In the genomic region with DNA sequence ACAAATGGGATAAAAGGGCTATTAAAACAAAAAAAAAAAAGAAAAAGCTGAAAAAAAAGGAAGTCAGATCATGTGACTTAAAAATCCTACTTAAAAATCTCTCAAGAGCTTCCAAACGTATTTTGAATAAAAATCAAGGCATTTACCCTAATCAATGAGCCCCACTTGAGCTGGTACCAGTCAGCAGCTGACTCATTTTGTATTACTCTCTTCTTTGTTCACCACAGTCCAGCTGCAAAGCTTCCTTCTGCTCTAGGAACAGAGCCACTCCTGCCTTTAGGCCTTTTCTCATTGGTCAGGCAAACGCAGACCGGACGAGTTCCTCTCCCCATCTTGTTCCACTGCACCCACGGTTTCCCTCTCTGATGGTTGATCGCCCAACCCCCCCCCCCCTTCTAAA, we compare ENCODE assay signal across 18 mouse cellular contexts. TPM values are rescaled to one million over a fixed set of nuclear protein-coding genes. Genes with fewer than 3 reads are reported as not detected.
DNase-seq lines count a peak whose midpoint lies in the region; ATAC-seq lines count a peak whose summit lies in the region.
"Had no signal": no experiment of that assay in that cellular context is flagged by ENCODE, and none has a peak within 500 bp of the region (broad histone marks: within the 10 kb centered on the region; RNA-seq: fewer than 3 reads in every experiment).

No protein-coding gene starts in this region.

- peak; percentile 42 for DNase-seq in forebrain, embryonic 14.5 days (ENCODE audit: low spot score)
- peak; percentile 31 for DNase-seq in layer of hippocampus, adult 9-11 months
- DNase-seq in layer of hippocampus, postnatal 36 days, result no peak
- peak; percentile 69 for DNase-seq in brain, adult 2 months (ENCODE audit: low read depth, low spot score)
- DNase-seq in gastrocnemius, postnatal 14 days, result no peak
- DNase-seq: adrenal gland, postnatal 10 days; B cell, adult 2 months; cerebellum, adult 2 months; cerebellum, postnatal 10 days; heart, adult 2 months; kidney, adult 18-20 months had no signal

- H3K4me3 ChIP-seq in forebrain, embryonic 14.5 days (ENCODE audit: low read depth, low read length), result no peak overlapping the region
- H3K4me3 ChIP-seq in forebrain, embryonic 15.5 days, result no peak overlapping the region
- H3K4me3 ChIP-seq: embryonic facial prominence, embryonic 10.5 days; heart, adult 2 months; hindbrain, embryonic 10.5 days; intestine, embryonic 15.5 days had no signal

- no peak overlapping the region for H3K27ac ChIP-seq in forebrain, embryonic 14.5 days (ENCODE audit: low read depth, low read length)
- no peak overlapping the region for H3K27ac ChIP-seq in forebrain, embryonic 15.5 days (replicated peaks)
- H3K27ac ChIP-seq: embryonic facial prominence, embryonic 10.5 days; heart, adult 2 months; hindbrain, embryonic 10.5 days; hindbrain, embryonic 14.5 days; intestine, embryonic 15.5 days had no signal

- no peaks in the 10 kb centered on the region for H3K9me3 ChIP-seq in forebrain, embryonic 14.5 days (replicated peaks; ENCODE audit: control insufficient read depth, low read length)
- no peaks in the 10 kb centered on the region for H3K9me3 ChIP-seq in forebrain, embryonic 15.5 days
- H3K9me3 ChIP-seq: embryonic facial prominence, embryonic 10.5 days; hindbrain, embryonic 10.5 days; intestine, embryonic 15.5 days had no signal

- H3K36me3 ChIP-seq in forebrain, embryonic 14.5 days (ENCODE audit: control insufficient read depth, insufficient read depth, low read length), result no peaks in the 10 kb centered on the region
- no peaks in the 10 kb centered on the region for H3K36me3 ChIP-seq in forebrain, embryonic 15.5 days
- H3K36me3 ChIP-seq: embryonic facial prominence, embryonic 10.5 days; hindbrain, embryonic 10.5 days; intestine, embryonic 15.5 days had no signal

- no peaks in the 10 kb centered on the region for H3K4me1 ChIP-seq in forebrain, embryonic 14.5 days (ENCODE audit: control insufficient read depth, insufficient read depth, low read length)
- H3K4me1 ChIP-seq in forebrain, embryonic 15.5 days, result peaks cover 6% of the 10 kb centered on the region; the same call in 1 of the 2 replicates
- H3K4me1 ChIP-seq: intestine, embryonic 15.5 days had no signal

- no peak for ATAC-seq in forebrain, embryonic 14.5 days
- ATAC-seq in forebrain, embryonic 15.5 days (replicated peaks), result no peak
- ATAC-seq: CD4-positive, CD25-positive, alpha-beta regulatory T cell, adult 4 months; intestine, embryonic 15.5 days had no signal

- H3K4me2 ChIP-seq in forebrain, embryonic 14.5 days (ENCODE audit: low read length), result no peak overlapping the region
- no peak overlapping the region for H3K4me2 ChIP-seq in forebrain, embryonic 15.5 days (replicated peaks)
- H3K4me2 ChIP-seq: heart, embryonic 11.5 days; hindbrain, embryonic 14.5 days; intestine, embryonic 15.5 days had no signal

- 71% methylated on average over 6 of the region's 6 CpGs for WGBS in forebrain, embryonic 14.5 days
- WGBS in forebrain, embryonic 15.5 days, result 63% methylated on average over 6 of the region's 6 CpGs

- H3K9ac ChIP-seq in forebrain, embryonic 14.5 days (ENCODE audit: low read length), result no peak overlapping the region
- no peak overlapping the region for H3K9ac ChIP-seq in forebrain, embryonic 15.5 days (replicated peaks)
- H3K9ac ChIP-seq: hindbrain, embryonic 14.5 days; intestine, embryonic 15.5 days had no signal

- H3K27me3 ChIP-seq in forebrain, embryonic 14.5 days (replicated peaks; ENCODE audit: control insufficient read depth, insufficient read depth, low read length), result no peaks in the 10 kb centered on the region
- H3K27me3 ChIP-seq in forebrain, embryonic 15.5 days, result no peaks in the 10 kb centered on the region
- H3K27me3 ChIP-seq: intestine, embryonic 15.5 days had no signal

- intact Hi-C loops in gastrocnemius, postnatal 14 days (cut with DNase I; ENCODE audit: low total_unique reads), result no loop called here

RNA-seq across cellular contexts. Expression of a gene that starts 22.8 kb away (rescaled TPM):
- polyA plus RNA-seq in forebrain, embryonic 14.5 days (2014; fragmentation: Nextera tagmentation; extraction: Ambion mirVana), result 84.5 and 85.5 TPM in 2 replicates
- polyA plus RNA-seq in forebrain, embryonic 15.5 days (2015; fragmentation: Nextera tagmentation; extraction: Ambion mirVana), result 72.6 and 77.0 TPM in 2 replicates
- 10 to 100 TPM; 18.9 to 21.4 TPM for total RNA-seq in layer of hippocampus, postnatal 36 days (2021)
- total RNA-seq in gastrocnemius, postnatal 14 days (2021), result 10 to 100 TPM; 12.1 to 15.9 TPM

RNA-seq across cellular contexts. Expression of a gene that starts 22.9 kb away (rescaled TPM):
- polyA plus RNA-seq in forebrain, embryonic 14.5 days (2014; fragmentation: Nextera tagmentation; extraction: Ambion mirVana), result 36.2 and 40.7 TPM in 2 replicates
- polyA plus RNA-seq in forebrain, embryonic 15.5 days (2015; fragmentation: Nextera tagmentation; extraction: Ambion mirVana), result 32.0 and 32.6 TPM in 2 replicates
- 10 to 100 TPM; 16.8 to 17.8 TPM for total RNA-seq in layer of hippocampus, postnatal 36 days (2021)
- 1 to 10 TPM; 5.6 to 7.7 TPM for total RNA-seq in gastrocnemius, postnatal 14 days (2021)

Comparison
In these comparisons a context has a peak if more than half of its experiments do, and no peak if none do; other contexts are left out.
1. DNase-seq: peak in forebrain, embryonic 14.5 days (single experiment), layer of hippocampus, adult 9-11 months (single experiment) and brain, adult 2 months (single experiment); none in layer of hippocampus, postnatal 36 days (0 of 2) and gastrocnemius, postnatal 14 days (single experiment).